Mouse (Mus musculus): ENCODE data around the gene Btbd9. TPM values are rescaled to one million over a fixed set of nuclear protein-coding genes. Genes with fewer than 3 reads are reported as not detected.

The Btbd9 gene
- polyA plus RNA-seq, 1 experiment from 2014 or later = 121 TPM

GRCm38 (mm10) chr17:30487695-30488094 is 88.6 kb downstream of the Btbd9 start:
- Histone ChIP-seq H3K27ac (replicated peaks) (no peak overlapping the region), H3K4me2 (no peak overlapping the region), H3K4me3 (replicated peaks) (no peak overlapping the region), H3K9ac (replicated peaks) (no peak overlapping the region), H3K27me3 (replicated peaks) (no peaks in the 10 kb centered on the region), H3K9me3 (replicated peaks) (no peaks in the 10 kb centered on the region), H3K4me1 (0 out of 2 replicates have a peak, but pooled peaks cover 8% of the 10 kb centered on the region), H3K36me3 (no peaks in the 10 kb centered on the region)
- ATAC-seq (ENCODE audit: low FRiP score) = no peak
- 97% methylated on average over 5 of the region's 5 CpGs for WGBS

DNA sequence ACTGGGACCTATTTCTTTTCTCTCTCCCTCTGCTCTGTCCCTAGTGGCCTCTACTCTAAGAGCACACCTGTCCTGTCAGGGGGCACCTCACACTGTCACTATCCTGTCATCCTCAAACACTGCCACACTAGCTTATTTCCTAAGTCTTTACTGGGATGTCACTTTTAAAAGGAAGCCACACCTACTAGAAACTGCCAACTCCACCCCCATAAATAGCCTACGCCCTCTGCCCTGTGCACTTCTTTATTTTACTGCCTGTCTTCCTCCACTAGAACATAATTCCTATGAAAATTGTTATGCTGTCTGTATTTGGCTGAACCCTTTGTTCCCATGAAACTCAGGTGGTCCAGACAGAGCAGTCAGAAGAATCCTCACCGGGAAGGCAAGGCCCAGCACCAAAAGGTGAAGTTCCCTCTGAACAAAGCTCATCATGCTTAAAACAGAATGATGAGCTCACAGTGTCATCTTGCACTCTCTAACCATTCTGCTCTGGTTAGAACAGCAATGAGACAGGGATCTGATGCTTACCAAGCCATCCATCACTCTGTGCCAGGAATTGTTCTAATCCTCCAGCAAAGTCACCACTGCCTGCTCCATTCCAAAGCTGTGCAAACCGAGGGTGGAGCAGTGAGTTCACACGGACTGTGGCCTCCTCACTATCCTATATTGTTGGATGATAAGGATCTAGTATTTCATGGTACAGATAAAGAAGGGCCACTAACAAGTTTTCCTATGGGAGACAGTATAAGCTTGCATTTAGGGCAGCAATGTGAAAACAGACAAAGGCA is 91.0 kb downstream of the Btbd9 start:
- Histone ChIP-seq H3K9ac (replicated peaks) (no peak overlapping the region), H3K4me1 (0 out of 2 replicates have a peak, but pooled peaks cover 4% of the 10 kb centered on the region), H3K4me3 (replicated peaks) (no peak overlapping the region), H3K27ac (replicated peaks) (no peak overlapping the region), H3K36me3 (no peaks in the 10 kb centered on the region), H3K9me3 (replicated peaks) (no peaks in the 10 kb centered on the region), H3K27me3 (replicated peaks) (no peaks in the 10 kb centered on the region), H3K4me2 (no peak overlapping the region)
- WGBS = 84% methylated on average over 4 of the region's 4 CpGs
- no peak for ATAC-seq (ENCODE audit: low FRiP score)

- Histone ChIP-seq H3K4me2 (no peak overlapping the region), H3K27me3 (replicated peaks) (no peaks in the 10 kb centered on the region), H3K36me3 (no peaks in the 10 kb centered on the region), H3K27ac (replicated peaks) (no peak overlapping the region), H3K9me3 (replicated peaks) (no peaks in the 10 kb centered on the region), H3K4me1 (0 out of 2 replicates have a peak, but pooled peaks cover 1% of the 10 kb centered on the region), H3K4me3 (replicated peaks) (no peak overlapping the region), H3K9ac (replicated peaks) (no peak overlapping the region)
- 78% methylated on average over 1 of the region's 1 CpGs for whole genome bisulfite sequencing
- ATAC-seq (ENCODE audit: low FRiP score) = no peak
Observed at GRCm38 (mm10) chr17:30484446-30485066, 91.7 kb downstream of the Btbd9 start.

- H3K4me1 ChIP-seq = no peaks in the 10 kb centered on the region
- H3K36me3 ChIP-seq = no peaks in the 10 kb centered on the region
- H3K4me3 ChIP-seq (replicated peaks) = no peak overlapping the region
- H3K27me3 ChIP-seq (replicated peaks) = no peaks in the 10 kb centered on the region
- no peak overlapping the region for H3K9ac ChIP-seq (replicated peaks)
- H3K27ac ChIP-seq (replicated peaks) = no peak overlapping the region
- no peaks in the 10 kb centered on the region for H3K9me3 ChIP-seq (replicated peaks)
- WGBS = 96% methylated on average over 6 of the region's 6 CpGs
- no peak for ATAC-seq (ENCODE audit: low FRiP score)
- no peak overlapping the region for H3K4me2 ChIP-seq
Observed at GRCm38 (mm10) chr17:30481766-30482165, 94.5 kb downstream of the Btbd9 start.

DNA sequence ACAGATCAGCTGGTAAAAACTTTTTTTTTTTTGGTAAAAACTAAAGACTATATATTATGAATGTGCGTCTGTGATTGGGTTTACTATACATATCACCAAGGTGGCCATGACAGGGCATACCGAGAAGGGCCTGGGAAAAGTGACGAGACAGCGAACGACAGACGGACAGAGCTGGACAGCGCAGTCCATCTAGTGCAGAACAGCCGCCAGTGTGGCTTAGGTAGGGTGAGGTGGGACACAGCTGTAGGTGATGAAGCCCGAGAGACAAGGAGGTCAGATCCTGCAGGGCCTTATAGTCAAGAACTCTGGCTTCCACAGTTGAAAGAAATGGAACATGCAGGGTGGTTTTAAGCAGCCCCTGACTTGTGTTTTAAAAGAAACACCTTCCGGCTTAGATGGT is 94.9 kb downstream of the Btbd9 start:
- Histone ChIP-seq H3K4me3 (replicated peaks) (no peak overlapping the region), H3K27ac (replicated peaks) (no peak overlapping the region), H3K4me1 (no peaks in the 10 kb centered on the region), H3K36me3 (no peaks in the 10 kb centered on the region), H3K27me3 (replicated peaks) (no peaks in the 10 kb centered on the region), H3K9me3 (replicated peaks) (no peaks in the 10 kb centered on the region), H3K9ac (replicated peaks) (no peak overlapping the region), H3K4me2 (no peak overlapping the region)
- 95% methylated on average over 10 of the region's 10 CpGs for WGBS
- no peak for ATAC-seq (ENCODE audit: low FRiP score)

DNA sequence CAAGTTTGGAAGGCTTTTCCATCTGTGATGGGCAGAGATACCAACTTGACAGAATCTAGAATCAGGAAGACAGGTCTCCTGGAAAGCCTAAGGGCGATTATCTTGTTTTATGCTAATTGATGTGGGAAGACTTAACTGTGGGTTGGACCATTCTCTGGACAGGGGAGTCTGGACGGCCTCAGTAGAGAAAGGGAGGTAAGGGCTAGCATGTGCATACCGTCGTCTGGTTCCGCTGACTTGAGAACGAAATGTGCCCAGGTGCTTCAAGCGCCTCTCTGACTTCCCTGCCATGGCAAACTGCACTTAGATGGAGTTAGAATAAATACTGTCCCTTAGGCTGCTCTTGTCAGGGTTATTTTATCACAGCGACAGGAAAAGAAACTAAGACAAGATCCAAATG is 95.9 kb downstream of the Btbd9 start:
- H3K36me3 ChIP-seq = no peaks in the 10 kb centered on the region
- no peak overlapping the region for H3K4me2 ChIP-seq
- no peak for ATAC-seq (ENCODE audit: low FRiP score)
- 90% methylated on average over 8 of the region's 8 CpGs for WGBS
- no peak overlapping the region for H3K27ac ChIP-seq (replicated peaks)
- no peaks in the 10 kb centered on the region for H3K4me1 ChIP-seq
- H3K9ac ChIP-seq (replicated peaks) = no peak overlapping the region
- H3K4me3 ChIP-seq (replicated peaks) = no peak overlapping the region
- no peaks in the 10 kb centered on the region for H3K27me3 ChIP-seq (replicated peaks)
- no peaks in the 10 kb centered on the region for H3K9me3 ChIP-seq (replicated peaks)

DNA sequence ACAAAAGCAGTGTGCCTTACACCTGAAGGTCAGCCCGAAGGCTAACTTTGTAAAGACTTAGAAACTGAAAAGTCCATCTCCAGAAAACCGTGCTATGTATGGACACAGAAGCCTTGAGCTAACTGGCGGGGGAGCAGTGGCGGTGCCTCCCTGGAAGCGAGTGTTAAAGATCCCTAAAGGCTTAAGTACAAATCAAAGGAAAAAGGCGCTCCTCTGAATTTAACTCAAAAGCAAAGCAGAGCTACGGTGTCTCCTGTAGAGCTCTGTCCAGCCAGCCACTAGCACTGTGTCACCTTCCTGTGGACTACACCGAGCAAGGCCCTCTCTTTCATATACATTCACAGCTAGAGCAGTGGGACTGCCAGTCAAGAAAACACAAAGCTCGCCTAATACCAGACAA is 98.1 kb downstream of the Btbd9 start:
- no peaks in the 10 kb centered on the region for H3K27me3 ChIP-seq (replicated peaks)
- 76% methylated on average over 9 of the region's 9 CpGs for WGBS
- H3K4me3 ChIP-seq (replicated peaks) = no peak overlapping the region
- no peak overlapping the region for H3K27ac ChIP-seq (replicated peaks)
- 0 out of 2 replicates have a peak, but pooled peaks cover 3% of the 10 kb centered on the region for H3K4me1 ChIP-seq
- H3K36me3 ChIP-seq = no peaks in the 10 kb centered on the region
- no peak overlapping the region for H3K9ac ChIP-seq (replicated peaks)
- no peak for ATAC-seq (ENCODE audit: low FRiP score)
- H3K9me3 ChIP-seq (replicated peaks) = no peaks in the 10 kb centered on the region
- no peak overlapping the region for H3K4me2 ChIP-seq

- H3K36me3 ChIP-seq = no peaks in the 10 kb centered on the region
- no peak overlapping the region for H3K27ac ChIP-seq (replicated peaks)
- no peak overlapping the region for H3K9ac ChIP-seq (replicated peaks)
- H3K4me2 ChIP-seq = no peak overlapping the region
- H3K27me3 ChIP-seq (replicated peaks) = no peaks in the 10 kb centered on the region
- H3K4me1 ChIP-seq = peaks cover 13% of the 10 kb centered on the region
- H3K9me3 ChIP-seq (replicated peaks) = no peaks in the 10 kb centered on the region
- 67% methylated on average over 2 of the region's 2 CpGs for WGBS
- no peak overlapping the region for H3K4me3 ChIP-seq (replicated peaks)
- ATAC-seq (ENCODE audit: low FRiP score) = no peak
Observed at GRCm38 (mm10) chr17:30474561-30474960, 101.7 kb downstream of the Btbd9 start.

DNA sequence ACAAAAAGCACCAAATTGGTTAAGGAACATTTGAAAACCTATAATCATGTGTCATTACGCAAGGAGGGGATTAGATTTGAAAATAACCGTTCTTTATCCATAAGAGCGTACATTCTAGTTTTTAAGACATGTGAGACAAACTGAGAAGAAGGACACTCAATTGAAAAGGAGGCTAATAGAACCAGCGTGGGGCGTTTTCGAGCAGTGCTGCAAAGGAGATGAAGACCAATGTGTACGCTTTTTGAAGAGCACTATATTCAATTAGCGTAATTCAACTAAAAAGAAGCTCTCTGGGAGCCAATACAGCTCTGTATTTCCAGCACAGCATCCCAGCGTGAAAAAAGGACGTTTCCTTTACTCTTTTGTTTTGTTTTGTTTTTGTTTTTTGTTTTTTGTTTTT is 103.5 kb downstream of the Btbd9 start:
- H3K9ac ChIP-seq (replicated peaks) = no peak overlapping the region
- no peak overlapping the region for H3K4me2 ChIP-seq
- no peak overlapping the region for H3K4me3 ChIP-seq (replicated peaks)
- ATAC-seq (ENCODE audit: low FRiP score) = no peak
- no peaks in the 10 kb centered on the region for H3K36me3 ChIP-seq
- 88% methylated on average over 10 of the region's 10 CpGs for WGBS
- H3K4me1 ChIP-seq = peaks cover 18% of the 10 kb centered on the region
- no peaks in the 10 kb centered on the region for H3K9me3 ChIP-seq (replicated peaks)
- H3K27me3 ChIP-seq (replicated peaks) = no peaks in the 10 kb centered on the region
- no peak overlapping the region for H3K27ac ChIP-seq (replicated peaks)

DNA sequence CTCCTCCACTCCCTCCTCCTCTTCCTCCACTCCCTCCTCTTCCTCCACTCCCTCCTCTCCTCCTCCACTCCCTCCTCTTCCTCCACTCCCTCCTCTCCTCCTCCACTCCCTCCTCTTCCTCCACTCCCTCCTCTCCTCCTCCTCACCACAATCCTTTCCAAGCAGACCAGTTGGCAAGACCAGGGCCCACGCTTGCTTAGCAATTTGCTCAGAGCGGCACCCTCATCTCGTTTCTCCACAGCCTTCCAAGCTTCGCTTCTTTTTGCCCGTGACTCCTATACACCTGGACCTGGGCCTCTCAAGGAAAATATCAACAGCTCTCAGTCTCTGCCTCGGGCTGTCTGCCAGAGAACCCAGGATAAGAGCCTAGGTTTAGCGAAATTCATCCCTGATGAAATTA is 104.8 kb downstream of the Btbd9 start:
- no peak overlapping the region for H3K27ac ChIP-seq (replicated peaks)
- H3K9me3 ChIP-seq (replicated peaks) = no peaks in the 10 kb centered on the region
- WGBS = 78% methylated on average over 7 of the region's 7 CpGs
- peaks cover 27% of the 10 kb centered on the region for H3K4me1 ChIP-seq
- H3K4me2 ChIP-seq = no peak overlapping the region
- no peaks in the 10 kb centered on the region for H3K27me3 ChIP-seq (replicated peaks)
- no peak overlapping the region for H3K4me3 ChIP-seq (replicated peaks)
- H3K36me3 ChIP-seq = no peaks in the 10 kb centered on the region
- H3K9ac ChIP-seq (replicated peaks) = no peak overlapping the region
- ATAC-seq (ENCODE audit: low FRiP score) = no peak

DNA sequence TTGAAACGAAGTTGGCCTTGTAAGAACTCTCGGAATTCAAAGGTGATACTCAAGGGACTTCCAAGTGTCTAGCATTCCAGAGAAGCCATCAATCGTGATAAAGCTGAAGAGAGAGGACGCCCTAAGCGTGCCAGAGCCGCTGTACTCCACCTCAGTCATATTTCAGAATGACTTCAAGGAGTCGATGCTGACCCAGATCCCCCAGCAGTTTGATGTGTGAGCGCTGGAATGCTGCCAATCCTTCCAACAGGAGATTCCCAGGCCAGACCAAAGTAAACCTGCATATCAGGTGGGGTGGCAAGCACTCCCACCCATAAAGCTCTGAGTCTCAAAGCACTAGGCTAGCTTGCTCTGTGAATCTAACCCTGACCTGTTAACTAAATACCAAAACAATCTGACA is 105.5 kb downstream of the Btbd9 start:
- H3K4me2 ChIP-seq = no peak overlapping the region
- H3K4me1 ChIP-seq = peaks cover 28% of the 10 kb centered on the region
- H3K27me3 ChIP-seq (replicated peaks) = no peaks in the 10 kb centered on the region
- 52% methylated on average over 8 of the region's 8 CpGs for WGBS
- H3K9ac ChIP-seq (replicated peaks) = no peak overlapping the region
- H3K36me3 ChIP-seq = no peaks in the 10 kb centered on the region
- H3K4me3 ChIP-seq (replicated peaks) = no peak overlapping the region
- no peak overlapping the region for H3K27ac ChIP-seq (replicated peaks)
- no peak for ATAC-seq (ENCODE audit: low FRiP score)
- no peaks in the 10 kb centered on the region for H3K9me3 ChIP-seq (replicated peaks)

DNA sequence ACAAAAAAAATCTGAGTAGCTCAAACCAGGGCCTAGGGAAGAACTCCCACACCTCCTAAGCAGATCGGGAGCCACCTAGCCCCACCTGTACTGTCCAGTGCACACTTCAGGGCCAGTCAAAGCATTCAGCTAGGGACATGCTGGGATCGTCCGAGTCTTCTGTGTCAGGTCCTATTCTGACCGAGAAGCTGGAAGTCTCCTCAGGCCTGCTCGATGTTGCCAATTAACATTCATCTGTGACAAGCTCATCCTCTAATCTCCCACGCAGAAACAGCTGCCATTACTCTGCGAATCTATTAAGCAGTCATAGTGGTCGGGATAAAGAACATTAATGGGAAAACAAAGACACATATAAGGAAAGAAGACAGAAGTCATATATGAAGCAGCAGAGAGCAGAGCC is 106.0 kb downstream of the Btbd9 start:
- Histone ChIP-seq H3K4me2 (no peak overlapping the region), H3K9me3 (replicated peaks) (no peaks in the 10 kb centered on the region), H3K27me3 (replicated peaks) (no peaks in the 10 kb centered on the region), H3K36me3 (no peaks in the 10 kb centered on the region), H3K27ac (replicated peaks) (no peak overlapping the region), H3K4me3 (replicated peaks) (no peak overlapping the region), H3K4me1 (peaks cover 28% of the 10 kb centered on the region), H3K9ac (replicated peaks) (no peak overlapping the region)
- WGBS = 48% methylated on average over 8 of the region's 8 CpGs
- no peak for ATAC-seq (ENCODE audit: low FRiP score)
